ENCODE assay signal across 8 mouse cellular contexts in genomic region chr2:143914221-143914620, GRCm38 (mm10). TPM values are rescaled to one million over a fixed set of nuclear protein-coding genes. Genes with fewer than 3 reads are reported as not detected.
DNase-seq lines count a peak whose midpoint lies in the region; ATAC-seq and TF ChIP-seq lines count a peak whose summit lies in the region.

No protein-coding gene starts in this region.

- in situ Hi-C loops in CH12.LX (cut with MboI; ENCODE audit: low pct_ligation_motif_present, low pct_unique_long_range_greater_than_20kb, low sequenced_read_pairs) = no loop called here

- DNase-seq in embryo, embryonic 10 days (ENCODE audit: low spot score) = peak; percentile 37
- DNase-seq in embryo, embryonic 11 days = no peak
- no peak for DNase-seq in CH12.LX (ENCODE audit: extremely low read depth)
- DNase-seq in adrenal gland, postnatal 10 days = no peak
- DNase-seq in ovary, postnatal 10 days (ENCODE audit: low spot score) = no peak
- DNase-seq in T-cell, adult 2 months (ENCODE audit: low spot score) = no peak

- TF ChIP-seq POLR2A in CH12.LX (IDR thresholded peaks at IDR 0.05; ENCODE audit: low read depth, low read length) = no peak

- dilution Hi-C loops in CH12.LX (cut with MboI; ENCODE audit: extremely low pct_ligation_motif_present, extremely low pct_unique_long_range_greater_than_20kb, low sequenced_read_pairs) = no loop called here

- TF ChIP-seq EP300 in CH12.LX (IDR thresholded peaks at IDR 0.05; ENCODE audit: low read length) = no peak

- 5% methylated on average over 10 of the region's 10 CpGs for WGBS in forebrain, embryonic 13.5 days
- WGBS in liver, embryonic 15.5 days (ENCODE audit: insufficient replicate concordance) = 10% methylated on average over 10 of the region's 10 CpGs

- no peaks in the 10 kb centered on the region for H3K36me3 ChIP-seq in CH12.LX (replicated peaks in 1 of 2; ENCODE audit: control insufficient read depth in 1 of 2, insufficient read depth in 1 of 2, low read length in 1 of 2)
- no peaks in the 10 kb centered on the region for H3K36me3 ChIP-seq in forebrain, embryonic 13.5 days (ENCODE audit: poor library complexity, severe bottlenecking)
- H3K36me3 ChIP-seq in liver, embryonic 15.5 days (replicated peaks) = no peaks in the 10 kb centered on the region

- no peak for TF ChIP-seq RAD21 in CH12.LX (IDR thresholded peaks at IDR 0.05; ENCODE audit: low read depth, low read length)

- H3K4me3 ChIP-seq in CH12.LX (replicated peaks in 1 of 3; ENCODE audit: low read depth in 2 of 3, low read length in 2 of 3, poor library complexity in 1 of 3) = peak overlapping the region; percentile 47 to 84 (median 83)
- peak overlapping the region; percentile 78 for H3K4me3 ChIP-seq in forebrain, embryonic 13.5 days
- peak overlapping the region; percentile 87 for H3K4me3 ChIP-seq in liver, embryonic 15.5 days (replicated peaks)

- H3K27me3 ChIP-seq in CH12.LX (replicated peaks) = no peaks in the 10 kb centered on the region
- H3K27me3 ChIP-seq in forebrain, embryonic 13.5 days = no peaks in the 10 kb centered on the region; the same call in 1 of the 2 replicates
- H3K27me3 ChIP-seq in liver, embryonic 15.5 days = peaks cover 10% of the 10 kb centered on the region; the same call in 1 of the 2 replicates

- H3K4me2 ChIP-seq in CH12.LX (ENCODE audit: insufficient read depth, low read depth, poor library complexity, severe bottlenecking) = peak overlapping the region; percentile 93
- H3K4me2 ChIP-seq in forebrain, embryonic 13.5 days = peak overlapping the region; percentile 77
- peak overlapping the region; percentile 88 for H3K4me2 ChIP-seq in liver, embryonic 15.5 days

- no peak for TF ChIP-seq CTCF in CH12.LX (conservative IDR thresholded peaks at IDR 0.05 in 1 of 2, IDR thresholded peaks at IDR 0.05 in 1 of 2; ENCODE audit: low read depth in 2 of 2, low read length in 2 of 2)

- peak overlapping the region; percentile 50 for H3K9ac ChIP-seq in CH12.LX (ENCODE audit: insufficient read depth, low read depth)
- H3K9ac ChIP-seq in forebrain, embryonic 13.5 days = peak overlapping the region; percentile 91
- H3K9ac ChIP-seq in liver, embryonic 15.5 days = peak overlapping the region; percentile 50

- no peak for ATAC-seq in forebrain, embryonic 13.5 days
- ATAC-seq in liver, embryonic 15.5 days (ENCODE audit: insufficient read depth) = no peak

- H3K9me3 ChIP-seq in CH12.LX (replicated peaks; ENCODE audit: low read length) = no peaks in the 10 kb centered on the region
- H3K9me3 ChIP-seq in forebrain, embryonic 13.5 days (replicated peaks) = no peaks in the 10 kb centered on the region
- no peaks in the 10 kb centered on the region for H3K9me3 ChIP-seq in liver, embryonic 15.5 days (replicated peaks)

- H3K4me1 ChIP-seq in CH12.LX (ENCODE audit: control insufficient read depth in 1 of 2, insufficient read depth in 2 of 2) = peaks cover 3 to 40% of the 10 kb centered on the region in 2 experiments; a peak in 3 of 4 replicates
- peaks cover 34% of the 10 kb centered on the region for H3K4me1 ChIP-seq in forebrain, embryonic 13.5 days
- H3K4me1 ChIP-seq in liver, embryonic 15.5 days (replicated peaks) = peaks cover 60% of the 10 kb centered on the region

- H3K27ac ChIP-seq in CH12.LX (ENCODE audit: insufficient read depth, low read depth) = no peak overlapping the region
- H3K27ac ChIP-seq in forebrain, embryonic 13.5 days = peak overlapping the region; percentile 99; the same call in 1 of the 2 replicates
- H3K27ac ChIP-seq in liver, embryonic 15.5 days (replicated peaks) = peak overlapping the region; percentile 98

- H3K79me2 ChIP-seq in CH12.LX (replicated peaks; ENCODE audit: control insufficient read depth, extremely low read depth, insufficient read depth, poor library complexity, severe bottlenecking) = peaks cover 18% of the 10 kb centered on the region

TF ChIP-seq in CH12.LX, 34 proteins besides CTCF, POLR2A, EP300 and RAD21:
- TF ChIP-seq MYC (IDR thresholded peaks at IDR 0.05; ENCODE audit: low read depth, low read length) (no peak), CHD2 (IDR thresholded peaks at IDR 0.05; ENCODE audit: low read length) (no peak), GABPA (IDR thresholded peaks at IDR 0.05; ENCODE audit: insufficient replicate concordance, low read depth, low read length) (no peak), IRF4 (IDR thresholded peaks at IDR 0.05; ENCODE audit: low read depth, low read length) (no peak), NELFE (IDR thresholded peaks at IDR 0.05; ENCODE audit: low read depth, low read length) (no peak), MAFK (IDR thresholded peaks at IDR 0.05; ENCODE audit: insufficient replicate concordance, low read length) (no peak), HCFC1 (IDR thresholded peaks at IDR 0.05; ENCODE audit: low read depth, low read length) (no peak), USF1 (IDR thresholded peaks at IDR 0.05; ENCODE audit: low read depth, low read length) (no peak), USF2 (conservative IDR thresholded peaks at IDR 0.05; ENCODE audit: low read depth, low read length) (no peak)

RNA-seq across cellular contexts. Expression of gene Dstn, which starts 0.9 kb away (rescaled TPM):
- total RNA-seq in CH12.LX (2012; rRNA removed) (68.9 and 84.3 TPM in 2 replicates), CH12.LX (2014; rRNA removed) (266 and 306 TPM in 2 replicates)
- 151 and 155 TPM in 2 replicates for polyA plus RNA-seq in CH12.LX (2012; ENCODE audit: insufficient read length, low read depth)
- 406 and 414 TPM in 2 replicates for polyA plus RNA-seq in forebrain, embryonic 13.5 days (2015; fragmentation: Nextera tagmentation; extraction: Ambion mirVana)
- 119 and 121 TPM in 2 replicates for polyA plus RNA-seq in liver, embryonic 15.5 days (2015; fragmentation: Nextera tagmentation; extraction: Ambion mirVana)
- total RNA-seq in adrenal gland, postnatal 10 days (2021) = 100 to 1,000 TPM; 175 to 191 TPM

RNA-seq across cellular contexts. Expression of gene Bfsp1, which starts 51.2 kb away (rescaled TPM):
- 0.13 TPM in 1 of 2 replicates, not detected in the other for total RNA-seq in CH12.LX (2012; rRNA removed)
- total RNA-seq in CH12.LX (2014; rRNA removed) = 0.19 and 0.30 TPM in 2 replicates
- 0.19 and 0.21 TPM in 2 replicates for polyA plus RNA-seq in CH12.LX (2012; ENCODE audit: insufficient read length, low read depth)
- 0.53 and 0.57 TPM in 2 replicates for polyA plus RNA-seq in forebrain, embryonic 13.5 days (2015; fragmentation: Nextera tagmentation; extraction: Ambion mirVana)
- 0.14 and 0.22 TPM in 2 replicates for polyA plus RNA-seq in liver, embryonic 15.5 days (2015; fragmentation: Nextera tagmentation; extraction: Ambion mirVana)
- 1 to 10 TPM in 1 of 2 experiments, under 1 TPM in 1; 0.87 to 1.3 TPM for total RNA-seq in adrenal gland, postnatal 10 days (2021)
